Comparison of ENCODE assay signal across 20 mouse cellular contexts in genomic region chr7:48995701-48996100, GRCm38 (mm10).
DNase-seq lines count a peak whose midpoint lies in the region; ATAC-seq and TF ChIP-seq lines count a peak whose summit lies in the region.
"Had no signal": no experiment of that assay in that cellular context is flagged by ENCODE, and none has a peak within 500 bp of the region (broad histone marks: within the 10 kb centered on the region; RNA-seq: fewer than 3 reads in every experiment).

No protein-coding gene starts in this region.

- H3K36me3 ChIP-seq in forebrain, embryonic 10.5 days (replicated peaks), result no peaks in the 10 kb centered on the region
- no peaks in the 10 kb centered on the region for H3K36me3 ChIP-seq in forebrain, postnatal 0 days (ENCODE audit: insufficient read depth)
- no peaks in the 10 kb centered on the region for H3K36me3 ChIP-seq in neural tube, embryonic 11.5 days (ENCODE audit: control insufficient read depth, insufficient read depth, low read length)
- H3K36me3 ChIP-seq in midbrain, embryonic 14.5 days (ENCODE audit: control insufficient read depth, insufficient read depth, low read length), result no peaks in the 10 kb centered on the region
- no peaks in the 10 kb centered on the region for H3K36me3 ChIP-seq in neural tube, embryonic 15.5 days
- H3K36me3 ChIP-seq: embryonic facial prominence, embryonic 15.5 days; heart, embryonic 13.5 days had no signal

- no peak for TF ChIP-seq CTCF in forebrain, postnatal 0 days (IDR thresholded peaks at IDR 0.05; ENCODE audit: low read depth)

- no peak for DNase-seq in forebrain, embryonic 10.5 days (ENCODE audit: extremely low spot score, low spot score)
- DNase-seq in forebrain, postnatal 0 days, result no peak
- DNase-seq in neural tube, embryonic 11.5 days (ENCODE audit: low spot score), result no peak
- no peak for DNase-seq in neural tube, embryonic 10.5 days (ENCODE audit: extremely low spot score, low spot score)
- no peak for DNase-seq in midbrain, embryonic 14.5 days
- no peak for DNase-seq in adipocyte (ENCODE audit: low spot score)
- no peak for DNase-seq in cerebellum, postnatal 4 days (ENCODE audit: low spot score in 2 of 2)
- DNase-seq: cerebellum, adult 11 months; cerebellum, postnatal 10 days; kidney, adult 9 months; kidney, postnatal 36 days; liver; liver, postnatal 0 days; lung, postnatal 10 days had no signal

- WGBS in forebrain, embryonic 10.5 days, result 59% methylated on average over 8 of the region's 8 CpGs
- 40% methylated on average over 8 of the region's 8 CpGs for WGBS in forebrain, postnatal 0 days
- WGBS in neural tube, embryonic 11.5 days, result 34% methylated on average over 8 of the region's 8 CpGs
- WGBS in midbrain, embryonic 14.5 days, result 24% methylated on average over 8 of the region's 8 CpGs
- WGBS in neural tube, embryonic 15.5 days, result 21% methylated on average over 8 of the region's 8 CpGs

- H3K9ac ChIP-seq in forebrain, postnatal 0 days, result no peak overlapping the region
- H3K9ac ChIP-seq in neural tube, embryonic 11.5 days (ENCODE audit: low read length), result no peak overlapping the region; the same call in 1 of the 2 replicates
- no peak overlapping the region for H3K9ac ChIP-seq in midbrain, embryonic 14.5 days (replicated peaks; ENCODE audit: low read length)
- H3K9ac ChIP-seq in neural tube, embryonic 15.5 days (replicated peaks), result no peak overlapping the region
- H3K9ac ChIP-seq: embryonic facial prominence, embryonic 15.5 days; liver, postnatal 0 days had no signal

- no peaks in the 10 kb centered on the region for H3K9me3 ChIP-seq in forebrain, embryonic 10.5 days
- H3K9me3 ChIP-seq in forebrain, postnatal 0 days (ENCODE audit: low read length), result no peaks in the 10 kb centered on the region
- no peaks in the 10 kb centered on the region for H3K9me3 ChIP-seq in neural tube, embryonic 11.5 days (ENCODE audit: control insufficient read depth, low read length)
- H3K9me3 ChIP-seq in midbrain, embryonic 14.5 days (ENCODE audit: control insufficient read depth, low read length), result no peaks in the 10 kb centered on the region
- H3K9me3 ChIP-seq in neural tube, embryonic 15.5 days (replicated peaks), result no peaks in the 10 kb centered on the region
- H3K9me3 ChIP-seq: embryonic facial prominence, embryonic 15.5 days; heart, embryonic 13.5 days had no signal

- H3K27me3 ChIP-seq in forebrain, embryonic 10.5 days (ENCODE audit: poor library complexity, severe bottlenecking), result peaks cover 66% of the 10 kb centered on the region
- H3K27me3 ChIP-seq in forebrain, postnatal 0 days (ENCODE audit: insufficient read depth, low read length), result no peaks in the 10 kb centered on the region
- no peaks in the 10 kb centered on the region for H3K27me3 ChIP-seq in neural tube, embryonic 11.5 days (ENCODE audit: control insufficient read depth, insufficient read depth, low read length)
- no peaks in the 10 kb centered on the region for H3K27me3 ChIP-seq in midbrain, embryonic 14.5 days (ENCODE audit: control insufficient read depth, insufficient read depth, low read length)
- no peaks in the 10 kb centered on the region for H3K27me3 ChIP-seq in neural tube, embryonic 15.5 days (replicated peaks)
- H3K27me3 ChIP-seq: Patski had no signal

- peak overlapping the region; percentile 29; the same call in 1 of the 2 replicates for H3K4me3 ChIP-seq in forebrain, embryonic 10.5 days
- no peak overlapping the region for H3K4me3 ChIP-seq in forebrain, postnatal 0 days (ENCODE audit: low read depth, low read length)
- H3K4me3 ChIP-seq in neural tube, embryonic 11.5 days (ENCODE audit: low read depth, low read length), result no peak overlapping the region
- no peak overlapping the region for H3K4me3 ChIP-seq in midbrain, embryonic 14.5 days (replicated peaks; ENCODE audit: low read depth, low read length)
- no peak overlapping the region for H3K4me3 ChIP-seq in neural tube, embryonic 15.5 days (replicated peaks)
- H3K4me3 ChIP-seq: embryonic facial prominence, embryonic 15.5 days; heart, embryonic 13.5 days had no signal

- H3K27ac ChIP-seq in forebrain, embryonic 10.5 days, result peak overlapping the region; percentile 65
- H3K27ac ChIP-seq in forebrain, postnatal 0 days (ENCODE audit: low read depth, low read length), result no peak overlapping the region
- H3K27ac ChIP-seq in neural tube, embryonic 11.5 days (ENCODE audit: low read depth, low read length), result peak overlapping the region; percentile 83
- H3K27ac ChIP-seq in midbrain, embryonic 14.5 days (replicated peaks; ENCODE audit: low read depth, low read length), result peak overlapping the region; percentile 26; the same call in 1 of the 2 replicates
- peak overlapping the region; percentile 70 for H3K27ac ChIP-seq in neural tube, embryonic 15.5 days (replicated peaks)
- H3K27ac ChIP-seq: embryonic facial prominence, embryonic 15.5 days; heart, embryonic 13.5 days; stomach, postnatal 0 days had no signal

- no peak overlapping the region for H3K4me2 ChIP-seq in forebrain, postnatal 0 days (ENCODE audit: low read depth)
- no peak overlapping the region for H3K4me2 ChIP-seq in neural tube, embryonic 11.5 days (ENCODE audit: low read depth)
- peak overlapping the region; percentile 20; the same call in 1 of the 2 replicates for H3K4me2 ChIP-seq in midbrain, embryonic 14.5 days (ENCODE audit: low read length)
- H3K4me2 ChIP-seq in neural tube, embryonic 15.5 days, result peak overlapping the region; percentile 9; the same call in 1 of the 2 replicates
- H3K4me2 ChIP-seq: embryonic facial prominence, embryonic 15.5 days had no signal

- ATAC-seq in forebrain, postnatal 0 days, result no peak
- ATAC-seq in neural tube, embryonic 11.5 days (ENCODE audit: insufficient read depth, low FRiP score, low TSS enrichment), result no peak; the same call in 1 of the 2 replicates
- no peak for ATAC-seq in midbrain, embryonic 14.5 days (ENCODE audit: low FRiP score, low TSS enrichment)
- ATAC-seq in neural tube, embryonic 15.5 days (ENCODE audit: low FRiP score), result 0 out of 2 replicates have a peak, but pooled peaks have one; percentile 21
- ATAC-seq: CD4-positive, CD25-positive, alpha-beta regulatory T cell, adult 4 months; liver, postnatal 0 days; Patski had no signal

- H3K4me1 ChIP-seq in forebrain, embryonic 10.5 days, result peaks cover 53% of the 10 kb centered on the region
- H3K4me1 ChIP-seq in forebrain, postnatal 0 days (ENCODE audit: insufficient read depth), result peaks cover 12% of the 10 kb centered on the region; the same call in 1 of the 2 replicates
- H3K4me1 ChIP-seq in neural tube, embryonic 11.5 days (ENCODE audit: control insufficient read depth, insufficient read depth, low read length), result peaks cover 45% of the 10 kb centered on the region
- H3K4me1 ChIP-seq in midbrain, embryonic 14.5 days (ENCODE audit: control insufficient read depth, insufficient read depth, low read length), result peaks cover 47% of the 10 kb centered on the region
- peaks cover 40% of the 10 kb centered on the region for H3K4me1 ChIP-seq in neural tube, embryonic 15.5 days
- H3K4me1 ChIP-seq: embryonic facial prominence, embryonic 15.5 days had no signal

Comparison
In these comparisons a context has a peak if more than half of its experiments do, and no peak if none do; other contexts are left out.
1. H3K4me2 ChIP-seq: peak in midbrain, embryonic 14.5 days (single experiment) and neural tube, embryonic 15.5 days (single experiment); none in forebrain, postnatal 0 days (single experiment) and neural tube, embryonic 11.5 days (single experiment).